16 mouse cellular contexts compared by ENCODE assay signal in genomic region chr16:75865505-75865904, GRCm38 (mm10).
DNase-seq lines count a peak whose midpoint lies in the region; ATAC-seq and TF ChIP-seq lines count a peak whose summit lies in the region.
"Had no signal": no experiment of that assay in that cellular context is flagged by ENCODE, and none has a peak within 500 bp of the region (broad histone marks: within the 10 kb centered on the region; RNA-seq: fewer than 3 reads in every experiment).

No protein-coding gene starts in this region.

- no peak for TF ChIP-seq EP300 in heart, adult 2 months (IDR thresholded peaks at IDR 0.05; ENCODE audit: insufficient read depth, low read depth, low read length)

- no peak overlapping the region for H3K4me3 ChIP-seq in heart, adult 2 months
- H3K4me3 ChIP-seq in heart, embryonic 10.5 days: no peak overlapping the region
- H3K4me3 ChIP-seq in thymus, adult 2 months (ENCODE audit: control insufficient read depth, insufficient read depth, low read length): no peak overlapping the region
- H3K4me3 ChIP-seq: forebrain, embryonic 12.5 days; neural tube, embryonic 13.5 days had no signal

- H3K9ac ChIP-seq in heart, adult 2 months (ENCODE audit: low read depth, low read length): no peak overlapping the region
- H3K9ac ChIP-seq: forebrain, embryonic 12.5 days; neural tube, embryonic 13.5 days had no signal

- no peak for TF ChIP-seq CTCF in heart, adult 2 months (IDR thresholded peaks at IDR 0.05)
- no peak for TF ChIP-seq CTCF in thymus, adult 2 months (IDR thresholded peaks at IDR 0.05; ENCODE audit: borderline replicate concordance, control insufficient read depth, extremely low read depth, insufficient read depth, low read length, poor library complexity)

- no peaks in the 10 kb centered on the region for H3K79me2 ChIP-seq in heart, adult 2 months (replicated peaks; ENCODE audit: control insufficient read depth, insufficient read depth, low read length)

- intact Hi-C loops in heart, adult 2 months (cut with DNase I): no loop called here

- no peaks in the 10 kb centered on the region for H3K36me3 ChIP-seq in heart, adult 2 months (ENCODE audit: control insufficient read depth, insufficient read depth, low read length)
- no peaks in the 10 kb centered on the region for H3K36me3 ChIP-seq in heart, embryonic 10.5 days
- peaks cover 5% of the 10 kb centered on the region; the same call in 1 of the 2 replicates for H3K36me3 ChIP-seq in thymus, adult 2 months (ENCODE audit: control insufficient read depth, insufficient read depth, low read length)
- H3K36me3 ChIP-seq: forebrain, embryonic 12.5 days; neural tube, embryonic 13.5 days had no signal

- 64% methylated on average over 6 of the region's 6 CpGs for WGBS in heart, adult 2 months
- WGBS in heart, embryonic 10.5 days: 81% methylated on average over 6 of the region's 6 CpGs
- 17% methylated on average over 6 of the region's 6 CpGs for WGBS in thymus, adult 2 months

- no peak for TF ChIP-seq POLR2A in heart, adult 2 months (IDR thresholded peaks at IDR 0.05; ENCODE audit: insufficient read depth, low read depth, low read length)
- TF ChIP-seq POLR2A in thymus, adult 2 months (IDR thresholded peaks at IDR 0.05; ENCODE audit: control insufficient read depth, extremely low read depth, insufficient read depth, low read length, poor library complexity): no peak

- no peaks in the 10 kb centered on the region for H3K4me1 ChIP-seq in heart, adult 2 months (ENCODE audit: control insufficient read depth, insufficient read depth, low read length)
- H3K4me1 ChIP-seq in heart, embryonic 10.5 days: peaks cover 2% of the 10 kb centered on the region; the same call in 1 of the 2 replicates
- H3K4me1 ChIP-seq in thymus, adult 2 months (replicated peaks; ENCODE audit: control insufficient read depth, insufficient read depth, low read length): peaks cover 5% of the 10 kb centered on the region
- H3K4me1 ChIP-seq: forebrain, embryonic 12.5 days; neural tube, embryonic 13.5 days had no signal

- no peaks in the 10 kb centered on the region for H3K27me3 ChIP-seq in heart, adult 2 months (ENCODE audit: control insufficient read depth, insufficient read depth, low read length)
- no peaks in the 10 kb centered on the region for H3K27me3 ChIP-seq in heart, embryonic 10.5 days (ENCODE audit: insufficient read depth, poor library complexity, severe bottlenecking)
- H3K27me3 ChIP-seq in thymus, adult 2 months (ENCODE audit: control insufficient read depth, insufficient read depth, low read length): no peaks in the 10 kb centered on the region
- H3K27me3 ChIP-seq: forebrain, embryonic 12.5 days; neural tube, embryonic 13.5 days had no signal

- H3K27ac ChIP-seq in heart, adult 2 months: no peak overlapping the region
- no peak overlapping the region for H3K27ac ChIP-seq in heart, embryonic 10.5 days
- H3K27ac ChIP-seq in thymus, adult 2 months (ENCODE audit: control insufficient read depth, insufficient read depth, low read length): no peak overlapping the region
- H3K27ac ChIP-seq: forebrain, embryonic 12.5 days; neural tube, embryonic 13.5 days had no signal

- ATAC-seq in megakaryocyte, adult 5-6 weeks (ENCODE audit: poor library complexity, severe bottlenecking): peak; percentile 56
- ATAC-seq: midbrain, embryonic 16.5 days had no signal

- H3K9me3 ChIP-seq in heart, embryonic 10.5 days: no peaks in the 10 kb centered on the region
- H3K9me3 ChIP-seq: forebrain, embryonic 12.5 days; neural tube, embryonic 13.5 days had no signal

- DNase-seq in heart, adult 2 months: peak; percentile 8 to 17
- no peak for DNase-seq in heart, embryonic 10.5 days (ENCODE audit: low spot score)
- DNase-seq in thymus, adult 2 months: peak; percentile 33
- DNase-seq in thymus, postnatal 4 days: no peak
- no peak for DNase-seq in lung, postnatal 4 days
- no peak for DNase-seq in spleen, adult 12 weeks (ENCODE audit: low spot score)
- DNase-seq in kidney, adult 11 months: no peak
- DNase-seq: cerebellum, adult 11-12 months; heart, adult 18-20 months; heart, postnatal 10 days; lung, postnatal 14 days; right cerebral cortex, postnatal 4 days had no signal

Comparison
In these comparisons a context has a peak if more than half of its experiments do, and no peak if none do; other contexts are left out.
1. DNase-seq: peak in heart, adult 2 months (2 of 2) and thymus, adult 2 months (single experiment); none in heart, embryonic 10.5 days (single experiment), thymus, postnatal 4 days (single experiment), lung, postnatal 4 days (0 of 2), spleen, adult 12 weeks (single experiment) and kidney, adult 11 months (single experiment).